Mouse (Mus musculus) left cerebral cortex, postnatal 36 days (tissue): ENCODE data around the gene Hmgb2. TPM values are rescaled to one million over a fixed set of nuclear protein-coding genes. Genes with fewer than 3 reads are reported as not detected.

Experiments
- DNase-seq, 2 experiments: peaks; one replicate each; pipeline ENCODE4 v3.0.0; 2021 to 2022; ENCODE audit warnings: low spot score in 2 of 2, mixed read lengths in 1 of 2
- intact Hi-C: fragments of 180-260 bp; cut with DNase I; formaldehyde crosslinking; loops from one replicate; pipeline ENCODE4 v1.15.1; 2025
- total RNA-seq, 2 experiments: library from RNA; stranded (reverse); gene quantifications; 2 replicates each; pipeline ENCODE4 v1.2.3; 2021

The Hmgb2 gene
- total RNA-seq, 2 experiments from 2014 or later, result 4.3 to 6.7 TPM

GRCm38 (mm10) chr8:57540951-57541350, 29.2 kb downstream of the Hmgb2 start:
- intact Hi-C loops, result loop anchor here (1.0 kb wide), 1 partner anchor 259 kb away; no protein-coding TSS in a partner anchor
- DNase-seq, result no peak

GRCm38 (mm10) chr8:57541405-57541804, 29.7 kb downstream of the Hmgb2 start:
- intact Hi-C loops, result no loop called here
- no peak for DNase-seq

- intact Hi-C loops, result no loop called here
- no peak for DNase-seq
These were observed 34.7 kb downstream of the Hmgb2 start for GRCm38 (mm10) chr8:57546401-57546800.

GRCm38 (mm10) chr8:57546834-57547233, 35.1 kb downstream of the Hmgb2 start:
- no peak for DNase-seq
- intact Hi-C loops, result no loop called here

GRCm38 (mm10) chr8:57547581-57547980, 35.9 kb downstream of the Hmgb2 start:
- intact Hi-C loops, result no loop called here
- DNase-seq, result no peak

- no peak for DNase-seq
- intact Hi-C loops, result no loop called here
These were observed 40.7 kb downstream of the Hmgb2 start for GRCm38 (mm10) chr8:57552102-57553032.

GRCm38 (mm10) chr8:57560926-57561325, 49.2 kb downstream of the Hmgb2 start:
- DNase-seq, result no peak
- intact Hi-C loops, result no loop called here

GRCm38 (mm10) chr8:57562741-57563140, 51.0 kb downstream of the Hmgb2 start:
- intact Hi-C loops, result no loop called here
- no peak for DNase-seq

- DNase-seq, result peak; percentile 29 to 35
These were observed 52.0 kb downstream of the Hmgb2 start for GRCm38 (mm10) chr8:57563726-57564125.

GRCm38 (mm10) chr8:57565039-57565438, 53.3 kb downstream of the Hmgb2 start:
- no peak for DNase-seq
- intact Hi-C loops, result no loop called here

More at GRCm38 (mm10) chr8:57563726-57564125, 52.0 kb downstream of the Hmgb2 start:
- intact Hi-C loops, result no loop called here

Other genes with a start within 250 kb of the Hmgb2 start
- gene Hand2, start 190.9 kb upstream of the Hmgb2 start, total RNA-seq, result not detected
- 10 to 100 TPM; 44.0 to 48.8 TPM for gene Scrg1, start 56.0 kb upstream of the Hmgb2 start, total RNA-seq
- gene Sap30, start 24.0 kb upstream of the Hmgb2 start, total RNA-seq, result 10 to 100 TPM in 1 of 2 experiments, 1 to 10 TPM in 1; 8.9 to 12.0 TPM
- gene Galnt7, start 141.1 kb downstream of the Hmgb2 start, total RNA-seq, result 1 to 10 TPM; 7.5 to 9.8 TPM